Mouse (Mus musculus) stomach, postnatal 0 days (tissue): ENCODE results near the gene Bcam.

ENCODE experiments used
- CTCF ChIP-seq: IDR thresholded peaks from 2 replicates; pipeline ENCODE4 v1.5.1; 2016; ENCODE audit warnings: antibody characterized with exemption, low read depth, mild to moderate bottlenecking, moderate library complexity
- EP300 ChIP-seq: optimal IDR thresholded peaks from 2 replicates; pipeline ENCODE3; 2016; ENCODE audit warnings: antibody characterized with exemption

- TF ChIP-seq CTCF, result no peak
- no peak for TF ChIP-seq EP300
These were observed 8.5 kb downstream of the Bcam start for GRCm38 (mm10) chr7:19762283-19762682.
